Mouse (Mus musculus) stomach, postnatal 0 days (tissue): Measurements from ENCODE around the gene Tex14.
A peak's percentile ranks its signal among the peaks of the same experiment; 100 is the strongest.
"Not testable (repeated sequence)": the region's sequence is repeated elsewhere in the genome, so short reads cannot be mapped to it uniquely, and the experiment has no call there.

Experiments
- CTCF ChIP-seq: IDR thresholded peaks from 2 replicates; pipeline ENCODE4 v1.5.1; 2016; ENCODE audit warnings: antibody characterized with exemption, low read depth, mild to moderate bottlenecking, moderate library complexity
- EP300 ChIP-seq: optimal IDR thresholded peaks from 2 replicates; pipeline ENCODE3; 2016; ENCODE audit warnings: antibody characterized with exemption

- TF ChIP-seq EP300: not testable (repeated sequence)
- TF ChIP-seq CTCF: peak; percentile 41
Observed at GRCm38 (mm10) chr11:87442643-87443372, 37.9 kb downstream of the Tex14 start.
